Mouse (Mus musculus) liver, embryonic 13.5 days (tissue): ENCODE data around the gene Caln1. TPM values are rescaled to one million over a fixed set of nuclear protein-coding genes. Genes with fewer than 3 reads are reported as not detected.

ENCODE experiments used
- ATAC-seq: fragments of 200-750 bp; cut with Nextera tagmentation; 2 replicates; pipeline ENCODE4 v1.8.0; 2017; ENCODE audit warnings: low read depth, mild to moderate bottlenecking, moderate number of reproducible peaks, moderate library complexity
- DNase-seq: peaks from one replicate; pipeline ENCODE4 v3.0.0; 2022
- H3K27ac ChIP-seq: fragments of 300-500 bp; sonication (generic); 2 replicates; pipeline ENCODE4 v1.5.1; 2015; ENCODE audit warnings: moderate library complexity, mild to moderate bottlenecking, inconsistent platforms
- H3K27me3 ChIP-seq: fragments of 300-500 bp; sonication (generic); 2 replicates; pipeline ENCODE4 v1.6.1; 2015; ENCODE audit warnings: mild to moderate bottlenecking, inconsistent platforms
- H3K36me3 ChIP-seq: fragments of 300-500 bp; sonication (generic); 2 replicates; pipeline ENCODE4 v1.6.1; 2015; ENCODE audit warnings: mild to moderate bottlenecking, inconsistent platforms
- H3K4me1 ChIP-seq: fragments of 300-500 bp; sonication (generic); replicated peaks from 2 replicates; pipeline ENCODE4 v1.6.1; 2015; ENCODE audit warnings: inconsistent platforms
- H3K4me2 ChIP-seq: fragments of 300-500 bp; sonication (generic); 2 replicates; pipeline ENCODE4 v1.6.1; 2015; ENCODE audit warnings: inconsistent platforms, mild to moderate bottlenecking, moderate library complexity
- H3K4me3 ChIP-seq: fragments of 300-500 bp; sonication (generic); replicated peaks from 2 replicates; pipeline ENCODE4 v1.5.1; 2015; ENCODE audit warnings: mild to moderate bottlenecking, inconsistent platforms
- H3K9ac ChIP-seq: fragments of 300-500 bp; sonication (generic); 2 replicates; pipeline ENCODE4 v1.6.1; 2015; ENCODE audit warnings: mild to moderate bottlenecking, inconsistent platforms
- H3K9me3 ChIP-seq: fragments of 300-500 bp; sonication (generic); replicated peaks from 2 replicates; pipeline ENCODE4 v1.6.1; 2016; ENCODE audit warnings: inconsistent platforms
- WGBS: fragments of 180-500 bp; shearing (Covaris S2); methylation state at CpG from one replicate; pipeline ENCODE4 v1.1.7; 2015; ENCODE audit not compliant: insufficient replicate concordance; 5-methylcytosine and 5-hydroxymethylcytosine counted together
- polyA plus RNA-seq: library from polyadenylated mRNA; unstranded; fragments of >200 nt; fragmentation: Nextera tagmentation; extraction: Ambion mirVana; gene quantifications from 2 replicates; pipeline ENCODE4 v1.2.1, GENCODE M21; 2015

The Caln1 gene
- polyA plus RNA-seq, 1 experiment from 2014 or later: not detected

GRCm38 (mm10) chr5:130765784-130766183, 396.5 kb downstream of the Caln1 start:
- Histone ChIP-seq H3K4me3 (no peak overlapping the region), H3K4me2 (no peak overlapping the region), H3K36me3 (no peaks in the 10 kb centered on the region), H3K27me3 (no peaks in the 10 kb centered on the region), H3K4me1 (no peaks in the 10 kb centered on the region), H3K27ac (no peak overlapping the region), H3K9me3 (0 out of 2 replicates have a peak, but pooled peaks cover 2% of the 10 kb centered on the region), H3K9ac (no peak overlapping the region)
- ATAC-seq (no peak), DNase-seq (no peak)
- WGBS: 83% methylated on average over 6 of the region's 6 CpGs

GRCm38 (mm10) chr5:130771061-130771741, 401.9 kb downstream of the Caln1 start:
- DNase-seq (no peak), ATAC-seq (no peak)
- Histone ChIP-seq H3K4me3 (no peak overlapping the region), H3K9me3 (peaks cover 6% of the 10 kb centered on the region; the same call in 1 of the 2 replicates), H3K27me3 (no peaks in the 10 kb centered on the region), H3K27ac (no peak overlapping the region), H3K9ac (no peak overlapping the region), H3K4me2 (no peak overlapping the region), H3K36me3 (no peaks in the 10 kb centered on the region), H3K4me1 (no peaks in the 10 kb centered on the region)
- 60% methylated on average over 5 of the region's 5 CpGs for WGBS

- Histone ChIP-seq H3K4me1 (no peaks in the 10 kb centered on the region), H3K27ac (no peak overlapping the region), H3K27me3 (no peaks in the 10 kb centered on the region), H3K9ac (no peak overlapping the region), H3K4me2 (no peak overlapping the region), H3K9me3 (peaks cover 6% of the 10 kb centered on the region; the same call in 1 of the 2 replicates), H3K36me3 (no peaks in the 10 kb centered on the region), H3K4me3 (no peak overlapping the region)
- ATAC-seq (no peak), DNase-seq (no peak)
- WGBS: 82% methylated on average over 6 of the region's 6 CpGs
These were observed 403.2 kb downstream of the Caln1 start for GRCm38 (mm10) chr5:130772491-130772890.

GRCm38 (mm10) chr5:130774946-130775345, 405.7 kb downstream of the Caln1 start:
- Histone ChIP-seq H3K9ac (no peak overlapping the region), H3K36me3 (no peaks in the 10 kb centered on the region), H3K4me3 (no peak overlapping the region), H3K4me2 (no peak overlapping the region), H3K27me3 (no peaks in the 10 kb centered on the region), H3K27ac (no peak overlapping the region), H3K9me3 (peaks cover 6% of the 10 kb centered on the region), H3K4me1 (no peaks in the 10 kb centered on the region)
- 66% methylated on average over 3 of the region's 3 CpGs for WGBS
- no peak for ATAC-seq
- DNase-seq: no peak

- H3K4me2 ChIP-seq: no peak overlapping the region
- no peak overlapping the region for H3K9ac ChIP-seq
- H3K27me3 ChIP-seq: no peaks in the 10 kb centered on the region
- no peak for ATAC-seq
- H3K27ac ChIP-seq: no peak overlapping the region
- H3K4me1 ChIP-seq: no peaks in the 10 kb centered on the region
- no peaks in the 10 kb centered on the region for H3K36me3 ChIP-seq
- DNase-seq: no peak
- H3K9me3 ChIP-seq: no peaks in the 10 kb centered on the region; the same call in 1 of the 2 replicates
- WGBS: 67% methylated on average over 3 of the region's 3 CpGs
- H3K4me3 ChIP-seq: no peak overlapping the region
These were observed 423.6 kb downstream of the Caln1 start for GRCm38 (mm10) chr5:130792755-130793452.

- no peak for DNase-seq
- peaks cover 7% of the 10 kb centered on the region; the same call in 1 of the 2 replicates for H3K9me3 ChIP-seq
- 64% methylated on average over 5 of the region's 5 CpGs for WGBS
- no peaks in the 10 kb centered on the region for H3K36me3 ChIP-seq
- H3K9ac ChIP-seq: no peak overlapping the region
- no peak overlapping the region for H3K4me3 ChIP-seq
- H3K4me2 ChIP-seq: no peak overlapping the region
- H3K27ac ChIP-seq: no peak overlapping the region
- H3K4me1 ChIP-seq: no peaks in the 10 kb centered on the region
- H3K27me3 ChIP-seq: no peaks in the 10 kb centered on the region
- no peak for ATAC-seq
These were observed 428.5 kb downstream of the Caln1 start for GRCm38 (mm10) chr5:130797713-130798112.

GRCm38 (mm10) chr5:130810314-130810713, 441.1 kb downstream of the Caln1 start:
- Histone ChIP-seq H3K9ac (no peak overlapping the region), H3K4me1 (no peaks in the 10 kb centered on the region), H3K36me3 (no peaks in the 10 kb centered on the region), H3K4me2 (no peak overlapping the region), H3K27ac (no peak overlapping the region), H3K4me3 (no peak overlapping the region), H3K9me3 (peaks cover 17% of the 10 kb centered on the region), H3K27me3 (no peaks in the 10 kb centered on the region)
- no peak for ATAC-seq
- no peak for DNase-seq
- 26% methylated on average over 6 of the region's 6 CpGs for WGBS

GRCm38 (mm10) chr5:130810846-130811245, 441.6 kb downstream of the Caln1 start:
- 17% methylated on average over 1 of the region's 1 CpGs for WGBS
- Histone ChIP-seq H3K9ac (no peak overlapping the region), H3K27me3 (no peaks in the 10 kb centered on the region), H3K4me3 (no peak overlapping the region), H3K9me3 (peaks cover 17% of the 10 kb centered on the region), H3K4me1 (no peaks in the 10 kb centered on the region), H3K4me2 (no peak overlapping the region), H3K27ac (no peak overlapping the region), H3K36me3 (no peaks in the 10 kb centered on the region)
- no peak for DNase-seq
- ATAC-seq: no peak

GRCm38 (mm10) chr5:130811266-130811665, 442.0 kb downstream of the Caln1 start:
- Histone ChIP-seq H3K4me3 (no peak overlapping the region), H3K27me3 (no peaks in the 10 kb centered on the region), H3K9ac (no peak overlapping the region), H3K9me3 (peaks cover 17% of the 10 kb centered on the region), H3K4me2 (no peak overlapping the region), H3K4me1 (no peaks in the 10 kb centered on the region), H3K27ac (no peak overlapping the region), H3K36me3 (no peaks in the 10 kb centered on the region)
- ATAC-seq (no peak), DNase-seq (no peak)
- 17% methylated on average over 3 of the region's 3 CpGs for WGBS

- no peak for DNase-seq
- no peaks in the 10 kb centered on the region for H3K4me1 ChIP-seq
- H3K4me2 ChIP-seq: no peak overlapping the region
- peaks cover 17% of the 10 kb centered on the region for H3K9me3 ChIP-seq
- WGBS: 65% methylated on average over 3 of the region's 3 CpGs
- ATAC-seq: no peak
- H3K36me3 ChIP-seq: no peaks in the 10 kb centered on the region
- no peak overlapping the region for H3K27ac ChIP-seq
- H3K27me3 ChIP-seq: no peaks in the 10 kb centered on the region
- no peak overlapping the region for H3K9ac ChIP-seq
- H3K4me3 ChIP-seq: no peak overlapping the region
These were observed 442.7 kb downstream of the Caln1 start for GRCm38 (mm10) chr5:130811966-130812365.

GRCm38 (mm10) chr5:130812556-130812955, 443.3 kb downstream of the Caln1 start:
- H3K4me2 ChIP-seq: no peak overlapping the region
- WGBS: 77% methylated on average over 8 of the region's 8 CpGs
- no peak overlapping the region for H3K27ac ChIP-seq
- no peaks in the 10 kb centered on the region for H3K36me3 ChIP-seq
- peaks cover 12% of the 10 kb centered on the region; the same call in 1 of the 2 replicates for H3K9me3 ChIP-seq
- DNase-seq: no peak
- H3K4me1 ChIP-seq: no peaks in the 10 kb centered on the region
- H3K27me3 ChIP-seq: no peaks in the 10 kb centered on the region
- ATAC-seq: no peak
- H3K4me3 ChIP-seq: no peak overlapping the region
- H3K9ac ChIP-seq: no peak overlapping the region
